32 mouse cellular contexts compared by ENCODE assay signal in genomic region chr9:100656058-100656457, GRCm38 (mm10).
"Had no signal": no experiment of that assay in that cellular context is flagged by ENCODE, and none has a peak within 500 bp of the region (broad histone marks: within the 10 kb centered on the region; RNA-seq: fewer than 3 reads in every experiment).

No protein-coding gene starts in this region.

- ATAC-seq: lung, postnatal 0 days; midbrain, embryonic 13.5 days; midbrain, embryonic 15.5 days; midbrain, embryonic 16.5 days had no signal

- H3K27ac ChIP-seq: left cerebral cortex, adult 2 months; limb, embryonic 10.5 days; limb, embryonic 12.5 days; limb, embryonic 13.5 days; limb, embryonic 15.5 days; liver, embryonic 13.5 days; liver, embryonic 14.5 days; liver, embryonic 15.5 days; lung, embryonic 15.5 days; macrophage; midbrain, embryonic 10.5 days; midbrain, embryonic 12.5 days; midbrain, embryonic 13.5 days; midbrain, embryonic 15.5 days; neural tube, embryonic 12.5 days; neural tube, embryonic 13.5 days had no signal

- H3K4me2 ChIP-seq: limb, embryonic 12.5 days; limb, embryonic 13.5 days; limb, embryonic 15.5 days; liver, embryonic 11.5 days; liver, embryonic 13.5 days; liver, embryonic 15.5 days; lung, embryonic 14.5 days; lung, embryonic 15.5 days; midbrain, embryonic 11.5 days; midbrain, embryonic 12.5 days; midbrain, embryonic 13.5 days; midbrain, embryonic 15.5 days; neural tube, embryonic 12.5 days; neural tube, embryonic 13.5 days had no signal

- H3K4me3 ChIP-seq: left cerebral cortex, adult 2 months; limb, embryonic 10.5 days; limb, embryonic 12.5 days; limb, embryonic 13.5 days; limb, embryonic 15.5 days; liver, embryonic 13.5 days; liver, embryonic 15.5 days; lung, embryonic 15.5 days; megakaryocyte, embryonic 14.5 days; midbrain, embryonic 10.5 days; midbrain, embryonic 12.5 days; midbrain, embryonic 13.5 days; midbrain, embryonic 15.5 days; myocyte; neural tube, embryonic 12.5 days; neural tube, embryonic 13.5 days had no signal

- H3K9me3 ChIP-seq: limb, embryonic 10.5 days; limb, embryonic 15.5 days; liver, embryonic 13.5 days; liver, embryonic 15.5 days; lung, embryonic 15.5 days; megakaryocyte, embryonic 14.5 days; midbrain, embryonic 10.5 days; midbrain, embryonic 15.5 days; neural tube, embryonic 12.5 days had no signal

- H3K4me1 ChIP-seq: limb, embryonic 10.5 days; limb, embryonic 12.5 days; limb, embryonic 15.5 days; lung, embryonic 15.5 days; midbrain, embryonic 10.5 days; midbrain, embryonic 12.5 days; midbrain, embryonic 13.5 days; midbrain, embryonic 15.5 days; neural tube, embryonic 12.5 days; neural tube, embryonic 13.5 days had no signal

- H3K27me3 ChIP-seq: limb, embryonic 12.5 days; limb, embryonic 13.5 days; limb, embryonic 15.5 days; liver, embryonic 13.5 days; liver, embryonic 15.5 days; lung, embryonic 15.5 days; megakaryocyte, embryonic 14.5 days; midbrain, embryonic 12.5 days; midbrain, embryonic 13.5 days; midbrain, embryonic 15.5 days; neural tube, embryonic 12.5 days; neural tube, embryonic 13.5 days had no signal

- H3K36me3 ChIP-seq: limb, embryonic 12.5 days; limb, embryonic 15.5 days; lung, embryonic 15.5 days; midbrain, embryonic 12.5 days; midbrain, embryonic 15.5 days; neural tube, embryonic 12.5 days; neural tube, embryonic 13.5 days had no signal

- H3K9ac ChIP-seq: limb, embryonic 12.5 days; limb, embryonic 13.5 days; limb, embryonic 15.5 days; liver, embryonic 13.5 days; liver, embryonic 14.5 days; liver, embryonic 15.5 days; lung, embryonic 14.5 days; lung, embryonic 15.5 days; midbrain, embryonic 12.5 days; midbrain, embryonic 13.5 days; midbrain, embryonic 15.5 days; neural tube, embryonic 12.5 days; neural tube, embryonic 13.5 days had no signal

- DNase-seq: left cerebral cortex, postnatal 4 days; liver; liver, embryonic 13.5 days; lung, adult 18-20 months; lung, adult 2 months; lung, embryonic 14.5 days; lung, postnatal 10 days; lung, postnatal 14 days; lung, postnatal 36 days; lung, postnatal 4 days; midbrain, embryonic 14.5 days had no signal
